Mouse (Mus musculus): Measurements from ENCODE around the gene Ces1d.

GRCm38 (mm10) chr8:93211091-93211490, 13.5 kb upstream of the Ces1d start:
- TF ChIP-seq CTCF (IDR thresholded peaks at IDR 0.05) (no peak), EP300 (IDR thresholded peaks at IDR 0.05) (no peak)
